Mouse (Mus musculus): ENCODE data around the gene Rasl10a. TPM values are rescaled to one million over a fixed set of nuclear protein-coding genes. Genes with fewer than 3 reads are reported as not detected.
A peak's percentile ranks its signal among the peaks of the same experiment; 100 is the strongest.
"Not testable (repeated sequence)": the region's sequence is repeated elsewhere in the genome, so short reads cannot be mapped to it uniquely, and the experiment has no call there.

Gene Rasl10a
- polyA plus RNA-seq, 2 experiments from 2014 or later: not detected

DNA sequence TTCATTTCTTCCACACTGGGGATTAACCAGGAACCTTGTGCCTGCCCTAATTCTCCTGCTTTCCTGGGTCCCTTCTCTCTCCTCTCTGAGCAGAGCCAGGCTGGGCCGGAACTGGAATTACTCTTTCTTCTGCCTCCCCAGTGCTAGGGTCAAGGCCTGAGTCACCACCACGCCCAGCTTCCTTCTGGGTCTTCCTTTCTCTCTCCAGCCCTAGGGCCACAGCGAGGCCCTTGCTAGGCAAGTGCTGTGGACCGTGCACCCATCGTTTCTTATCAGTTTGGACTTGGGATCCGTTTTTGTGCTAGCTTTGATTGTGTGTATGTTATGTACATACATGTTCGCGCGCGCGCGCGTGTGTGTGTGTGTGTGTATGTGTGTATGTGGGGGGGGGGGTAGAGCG, 3.8 kb upstream of the Rasl10a start:
- no peak for ATAC-seq

DNA sequence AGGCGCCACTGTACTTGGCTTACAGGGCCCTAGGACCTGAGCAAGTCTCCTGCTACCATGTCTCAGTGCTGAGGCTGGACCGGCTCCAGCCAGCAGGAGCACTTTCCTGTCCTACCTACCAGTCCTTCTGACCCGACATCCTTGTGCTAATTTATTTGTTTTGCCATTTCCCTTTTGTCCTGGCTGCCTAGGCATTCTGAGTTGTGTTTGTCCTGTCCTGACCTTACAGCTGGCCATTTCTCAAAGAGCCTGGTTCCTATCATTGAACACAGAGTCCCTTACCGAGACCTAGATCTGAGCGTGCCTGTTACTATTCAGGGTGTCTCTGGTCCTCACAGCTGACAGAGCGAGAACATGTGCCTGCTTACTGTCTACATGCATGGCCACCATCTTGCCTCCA, 3.1 kb upstream of the Rasl10a start:
- no peak for ATAC-seq

DNA sequence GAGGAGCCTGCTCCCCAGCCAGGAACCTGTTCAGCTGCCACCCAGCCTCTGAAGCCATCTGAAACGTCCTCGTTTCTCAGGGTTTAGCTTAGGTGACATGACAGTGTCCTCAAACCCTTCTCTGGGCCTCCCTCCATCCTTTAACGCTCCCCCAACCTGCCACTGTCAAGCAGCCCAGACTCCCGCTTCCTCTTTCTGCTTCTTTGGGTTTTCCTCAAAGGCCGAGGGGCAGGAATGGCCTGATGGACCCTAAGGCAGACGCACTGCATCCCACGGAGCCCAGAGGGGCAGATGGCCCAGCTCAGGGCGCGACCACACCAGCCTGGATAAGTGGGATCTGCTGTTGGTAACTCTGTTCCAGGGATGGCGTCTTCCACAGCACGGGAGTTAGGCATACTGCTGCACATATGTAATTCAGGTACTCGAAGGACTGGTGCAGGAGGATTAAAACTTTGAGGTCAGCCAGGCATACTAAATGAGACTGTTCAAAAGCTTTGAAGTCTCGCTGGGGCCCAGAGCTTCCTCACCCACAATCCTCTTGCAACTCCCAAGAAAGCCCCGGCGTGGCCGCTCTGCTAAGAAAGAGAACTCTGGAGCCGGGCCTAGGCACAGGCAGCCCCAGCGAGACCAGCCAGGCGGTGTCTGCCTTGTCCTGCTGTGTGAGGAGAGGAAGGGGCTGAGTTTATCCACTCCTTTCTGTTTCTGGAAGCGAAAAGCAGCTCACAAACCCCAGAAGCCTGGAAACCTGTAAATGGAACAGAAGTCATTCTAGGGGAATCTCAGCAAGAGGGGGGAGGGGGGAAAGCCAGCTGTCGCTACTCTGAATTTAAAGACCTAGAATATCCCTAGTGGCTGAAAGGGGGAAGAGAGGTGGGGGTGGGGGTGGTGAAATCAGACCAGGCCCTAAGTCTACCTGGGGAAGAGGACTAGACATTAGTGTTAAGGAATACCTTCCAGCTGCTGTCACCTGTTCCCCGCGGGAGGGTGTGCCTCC, 1.7 kb upstream of the Rasl10a start:
- no peak for ATAC-seq

DNA sequence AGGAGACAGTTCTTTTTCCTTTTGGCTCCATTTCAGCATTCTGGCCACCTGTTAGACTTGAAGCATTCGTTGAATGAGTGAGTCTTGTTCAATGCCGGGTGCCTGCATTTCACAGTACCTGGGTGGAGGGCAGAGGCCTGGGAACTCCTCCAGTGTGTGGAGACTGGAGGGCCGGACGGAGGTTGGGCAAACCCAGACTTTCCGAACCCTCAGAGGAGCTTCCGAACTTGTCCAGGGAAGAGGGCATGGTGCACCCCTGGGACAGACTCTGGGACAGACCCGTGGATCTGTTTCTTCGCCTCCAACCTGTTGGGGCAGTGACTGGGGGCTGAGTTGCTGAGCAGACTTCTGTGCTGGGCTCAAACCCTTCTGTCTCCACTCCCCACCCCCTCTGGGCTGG, 864 bp upstream of the Rasl10a start:
- ATAC-seq: no peak

DNA sequence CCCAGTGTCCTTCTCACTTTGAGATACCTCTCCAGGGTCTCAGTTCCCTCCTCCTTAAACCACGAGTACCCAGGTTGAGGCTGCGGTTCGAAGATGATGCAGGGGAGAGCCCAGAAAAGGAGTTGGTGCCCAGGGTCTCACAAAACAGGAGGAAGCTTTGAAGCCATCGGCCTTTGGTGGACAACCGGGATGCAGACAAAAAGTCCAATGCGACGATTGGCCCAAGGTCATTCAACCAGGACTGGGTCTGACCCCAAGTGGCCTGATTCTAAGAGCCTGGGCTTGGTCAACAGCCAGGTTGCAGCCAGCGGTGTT, 430 bp upstream of the Rasl10a start:
- ATAC-seq: no peak

DNA sequence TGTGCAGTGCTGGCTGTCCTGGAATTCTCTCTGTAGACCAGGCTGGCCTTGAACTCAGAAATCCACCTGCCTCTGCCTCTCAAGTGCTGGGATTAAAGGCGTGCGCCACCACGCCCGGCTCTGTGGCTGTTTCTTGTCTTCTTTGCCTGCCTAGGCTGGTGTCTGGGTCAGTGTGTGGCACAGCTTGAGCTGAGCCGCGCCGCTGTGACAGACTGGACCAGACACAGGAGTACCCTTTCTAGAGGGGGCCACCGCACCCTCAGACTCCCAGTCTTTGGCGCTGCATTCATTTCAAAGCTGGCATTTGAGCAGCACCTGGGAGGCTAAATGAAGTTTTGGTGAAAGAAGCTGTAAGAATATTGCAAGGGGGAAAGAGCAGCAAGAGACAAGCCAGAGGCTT, 855 bp downstream of the Rasl10a start:
- no peak for ATAC-seq

DNA sequence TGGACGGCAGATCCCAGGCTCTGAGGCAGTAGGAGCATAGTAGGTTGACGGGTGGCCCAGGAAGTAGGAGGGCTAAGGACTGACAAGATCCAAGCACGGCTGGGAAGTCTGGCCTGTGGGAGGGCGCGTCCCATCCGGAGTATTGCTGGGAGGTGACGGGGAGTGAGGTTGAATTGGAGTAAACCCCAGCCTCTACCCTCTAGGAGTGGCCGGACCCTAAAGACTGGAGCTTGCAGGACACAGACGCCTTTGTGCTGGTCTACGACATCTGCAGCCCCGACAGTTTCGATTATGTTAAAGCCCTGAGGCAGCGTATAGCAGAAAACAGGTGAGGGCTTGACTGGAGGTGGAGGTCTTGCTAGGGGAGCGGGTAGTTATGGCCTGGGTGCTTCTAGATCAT, 1.3 kb downstream of the Rasl10a start:
- ATAC-seq: no peak

DNA sequence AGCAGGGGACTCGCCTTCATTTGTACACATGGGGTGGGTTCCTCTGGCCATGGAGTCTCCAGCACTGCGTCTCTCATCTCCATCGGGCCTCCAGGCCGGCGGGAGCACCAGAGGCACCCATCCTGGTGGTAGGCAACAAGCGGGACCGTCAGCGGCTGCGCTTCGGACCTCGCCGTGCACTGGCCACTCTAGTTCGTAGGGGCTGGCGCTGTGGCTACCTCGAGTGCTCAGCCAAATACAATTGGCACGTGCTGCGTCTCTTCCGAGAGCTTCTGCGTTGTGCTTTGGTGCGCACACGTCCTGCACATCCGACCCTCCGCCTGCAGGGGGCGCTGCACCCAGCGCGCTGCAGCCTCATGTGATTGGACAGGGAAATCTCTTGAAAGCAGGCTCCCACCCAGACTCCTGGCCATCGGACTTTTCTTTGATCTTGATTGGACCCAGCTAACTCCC, 1.8 kb downstream of the Rasl10a start:
- ATAC-seq: no peak

DNA sequence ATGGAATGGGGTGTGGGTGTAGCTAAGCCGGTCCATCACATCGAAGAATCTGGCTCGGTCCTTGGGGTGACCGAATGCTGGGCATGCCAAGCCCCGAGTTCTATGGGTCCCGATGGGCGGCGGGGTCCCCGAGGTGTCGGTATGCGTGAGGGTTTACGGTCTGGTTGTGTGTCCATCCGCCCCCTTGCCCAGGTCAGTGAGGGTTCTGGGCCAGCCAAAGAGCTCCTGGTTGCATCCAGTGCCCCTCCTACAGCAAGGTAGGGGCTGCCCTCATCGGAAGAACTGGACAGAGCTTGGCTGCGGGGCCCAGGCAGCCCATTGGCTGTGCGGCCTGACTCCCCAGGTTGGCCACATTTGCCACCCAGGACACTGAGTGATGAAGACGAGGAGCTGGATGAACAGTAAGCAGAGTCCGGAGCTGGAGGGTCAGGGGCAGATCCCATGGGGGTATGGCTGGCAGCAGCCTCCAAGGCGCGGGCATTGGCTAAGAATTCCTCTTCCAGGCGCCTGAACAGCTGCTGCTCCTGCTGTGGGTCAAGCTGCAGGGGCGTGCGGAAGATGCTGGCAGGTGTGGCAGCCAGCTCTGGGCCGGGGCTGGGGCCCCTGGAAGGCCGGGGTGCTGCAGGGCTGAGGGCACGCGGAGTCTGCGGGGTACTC, 3.0 kb downstream of the Rasl10a start:
- no peak for ATAC-seq

DNA sequence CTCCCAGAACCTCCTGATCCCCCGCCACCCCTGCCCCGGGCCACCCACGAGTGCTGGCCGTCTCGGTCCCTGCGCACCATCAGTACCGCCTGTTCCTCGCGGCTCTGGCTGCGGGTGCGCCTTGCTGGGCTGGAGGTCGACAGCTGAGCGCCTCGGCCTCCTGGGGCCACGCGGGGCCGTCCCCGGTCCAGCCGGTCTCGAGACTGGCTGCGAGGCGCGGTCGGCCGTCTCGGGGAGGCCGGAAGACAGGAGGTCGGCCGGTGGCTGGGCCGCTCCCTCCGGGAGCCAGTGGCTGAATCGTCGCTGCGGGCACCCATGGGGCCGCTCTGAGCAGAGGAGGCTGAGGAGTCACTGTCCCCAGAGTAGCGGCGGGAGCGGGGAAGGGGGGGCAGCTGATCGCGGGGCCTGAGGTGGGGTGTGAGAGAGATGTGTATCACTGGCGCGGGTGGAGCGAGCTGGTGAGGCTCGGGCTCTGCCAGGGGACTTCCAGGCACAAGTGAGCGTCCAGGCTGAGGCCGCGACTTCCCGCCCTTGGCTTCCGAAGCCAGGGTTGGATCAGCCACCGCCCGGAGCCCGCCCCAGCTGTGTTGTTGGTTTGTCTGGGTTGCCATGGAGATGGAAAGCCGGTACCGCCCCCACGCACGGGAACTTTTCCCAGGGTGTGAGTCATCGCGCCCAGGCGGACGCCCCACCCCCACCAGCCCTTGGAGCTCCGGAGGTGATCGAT, 3.6 kb downstream of the Rasl10a start:
- peak; percentile 43 for ATAC-seq

DNA sequence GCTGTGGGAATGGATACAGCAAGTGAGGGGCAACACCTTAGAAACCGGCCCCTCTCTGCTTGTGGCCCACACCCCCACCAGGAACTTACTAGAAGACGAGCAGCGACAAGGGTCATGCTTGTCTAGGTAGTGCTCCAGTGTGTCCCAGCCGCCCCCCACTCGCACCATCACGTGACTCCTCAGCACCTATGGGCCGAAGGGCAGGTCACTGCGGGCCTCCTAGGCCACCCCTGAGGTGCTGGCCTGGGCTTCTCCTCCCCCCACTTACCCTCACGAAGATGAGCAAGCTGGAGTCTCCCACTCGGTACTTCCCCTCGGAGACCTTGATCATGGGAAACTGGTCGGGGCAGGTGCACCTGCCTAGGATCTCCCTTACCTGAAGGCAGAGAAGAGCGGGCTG, 4.4 kb downstream of the Rasl10a start:
- ATAC-seq: no peak

DNA sequence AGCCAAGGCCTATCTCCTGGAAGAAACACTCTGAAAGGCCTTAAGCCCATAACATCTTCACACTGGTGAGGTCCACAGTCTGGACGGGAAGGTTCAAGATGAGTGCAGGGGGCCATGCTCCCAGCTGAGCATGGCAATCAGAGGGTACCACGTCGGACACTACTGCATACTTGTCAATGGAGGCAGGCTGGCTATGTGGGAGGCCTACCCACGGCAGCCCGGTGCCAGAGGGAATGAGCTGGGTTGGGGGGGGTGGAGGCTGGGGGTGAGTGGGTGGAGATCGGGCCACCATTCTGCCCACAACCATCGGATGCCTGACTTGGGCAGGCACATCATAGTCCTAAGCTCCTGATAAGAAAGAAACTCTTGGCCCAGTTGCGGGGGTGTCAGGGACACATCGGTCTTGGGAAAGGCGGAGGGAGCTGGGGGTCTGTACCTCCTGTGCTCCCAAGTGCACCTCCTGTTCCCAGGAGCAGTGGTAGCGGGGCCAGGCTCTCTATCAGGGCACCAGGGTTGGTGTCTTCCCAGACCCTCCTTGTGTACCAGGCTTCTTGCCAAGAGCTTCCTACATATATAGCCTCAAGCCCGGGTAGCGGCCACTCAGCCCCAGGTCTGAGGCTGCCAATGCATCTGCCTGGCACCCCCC, 5.1 kb downstream of the Rasl10a start:
- ATAC-seq: no peak

DNA sequence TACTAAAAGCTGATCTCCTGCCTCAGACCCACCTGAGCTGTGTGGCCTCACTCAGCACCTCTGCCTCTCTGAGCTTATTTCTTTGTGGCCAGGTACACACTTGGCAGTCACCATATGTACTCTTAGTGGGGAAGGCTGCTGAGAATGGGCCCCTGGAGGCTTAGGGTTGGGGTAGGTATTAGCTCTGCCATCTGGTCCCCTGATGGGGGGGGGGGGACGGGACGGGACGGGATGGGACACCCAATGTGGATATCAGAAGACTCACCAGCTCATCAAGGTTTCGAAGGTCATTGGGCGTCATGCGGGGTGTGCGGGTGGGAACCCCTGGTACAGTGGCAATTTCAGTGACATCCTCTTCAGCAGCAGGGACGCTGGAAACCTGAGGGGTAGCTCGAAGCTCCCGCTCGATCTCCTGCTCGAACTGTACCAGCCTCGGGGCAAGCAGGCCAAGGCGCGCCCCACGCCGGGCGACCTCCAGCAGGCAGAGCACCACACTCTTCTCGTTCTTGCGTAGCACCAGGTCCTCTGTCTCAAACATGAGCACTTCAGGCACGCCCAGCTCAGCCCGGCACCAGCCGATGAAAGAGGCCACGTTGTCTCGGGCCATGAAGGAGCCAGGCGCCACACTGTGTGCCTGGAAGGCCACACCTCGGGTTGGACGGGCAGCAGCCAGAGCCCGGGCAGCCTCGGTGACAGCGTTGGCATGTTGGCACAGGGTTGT, 5.8 kb downstream of the Rasl10a start:
- no peak for ATAC-seq

DNA sequence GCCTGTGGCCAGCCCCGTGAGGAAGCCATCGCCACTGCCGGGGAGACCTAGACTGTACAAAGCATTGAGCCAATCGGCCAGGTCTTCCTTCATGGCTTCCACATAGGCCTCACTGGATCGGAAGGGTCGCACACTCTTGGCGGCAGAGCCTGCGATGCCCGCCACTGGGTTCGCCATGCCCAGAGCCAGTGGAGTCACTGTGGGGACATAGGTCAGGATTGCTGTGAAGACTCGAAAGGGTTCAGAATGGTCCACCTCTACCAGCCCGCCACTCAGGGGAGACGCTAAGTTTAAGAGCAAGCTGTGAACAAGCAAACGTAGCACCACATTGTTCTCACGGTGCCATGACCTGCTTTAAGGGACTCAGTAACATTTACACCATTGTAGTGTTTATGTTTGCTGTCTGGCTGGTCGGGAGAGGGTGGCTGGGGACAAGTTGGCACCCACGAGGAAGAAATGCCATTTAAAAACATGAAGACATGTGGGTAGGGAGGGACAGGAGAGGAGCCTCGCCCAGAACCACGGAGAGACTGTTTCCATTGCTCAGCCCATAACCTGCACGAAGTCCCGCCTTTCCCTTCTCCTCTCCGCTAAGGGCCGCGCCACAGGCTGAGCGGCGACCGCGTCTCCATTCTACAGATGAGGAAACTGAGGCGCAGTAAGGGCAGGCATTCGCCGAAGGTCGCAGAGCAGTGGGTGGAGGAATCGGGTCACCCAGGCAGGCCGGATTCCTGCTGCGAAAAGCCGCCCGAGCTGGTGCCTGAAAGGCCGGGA, 6.5 kb downstream of the Rasl10a start:
- ATAC-seq: no peak

DNA sequence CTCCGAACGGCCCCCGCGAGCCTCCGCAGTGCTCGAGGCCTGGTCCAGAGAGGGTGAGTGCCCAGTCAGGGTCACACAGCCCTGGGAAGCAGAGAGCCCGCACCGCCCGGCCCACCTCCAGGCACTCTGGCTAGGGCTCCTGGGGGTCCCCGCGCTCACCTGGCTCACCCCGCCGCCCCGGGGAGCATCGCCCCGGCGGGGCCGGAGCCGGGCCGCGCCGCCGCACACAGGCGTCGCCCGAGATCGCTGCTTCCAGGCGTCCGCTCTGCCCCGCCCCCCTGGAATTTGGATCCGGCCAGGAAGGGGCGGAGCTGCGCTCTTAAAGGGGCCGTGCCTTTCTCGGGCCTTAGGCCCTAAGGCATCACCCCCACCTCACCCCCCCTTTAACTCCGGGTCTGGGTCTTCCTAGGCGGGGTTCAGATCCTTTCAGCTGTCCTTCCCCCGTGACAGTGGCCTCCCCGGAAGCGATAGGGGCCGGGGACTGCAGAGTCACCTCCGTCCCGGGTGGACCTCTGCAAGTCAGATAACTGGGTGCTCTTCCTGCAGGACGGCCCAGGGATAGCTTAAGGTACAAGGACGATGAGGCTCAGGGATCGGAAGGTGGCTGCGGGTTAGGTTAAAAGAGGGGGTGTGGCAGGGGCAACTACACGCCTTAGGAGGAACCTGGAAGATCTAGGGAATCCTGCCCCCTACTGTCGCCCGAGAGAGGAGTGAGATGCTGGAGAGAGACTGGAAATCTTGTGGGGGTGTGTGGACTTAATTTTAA, 7.3 kb downstream of the Rasl10a start, which contains the start of gene Gas2l1:
Gene Gas2l1 (minus strand): TSS at position 272 of the 766 bp plus-strand sequence.
- ATAC-seq: peak; percentile 21

DNA sequence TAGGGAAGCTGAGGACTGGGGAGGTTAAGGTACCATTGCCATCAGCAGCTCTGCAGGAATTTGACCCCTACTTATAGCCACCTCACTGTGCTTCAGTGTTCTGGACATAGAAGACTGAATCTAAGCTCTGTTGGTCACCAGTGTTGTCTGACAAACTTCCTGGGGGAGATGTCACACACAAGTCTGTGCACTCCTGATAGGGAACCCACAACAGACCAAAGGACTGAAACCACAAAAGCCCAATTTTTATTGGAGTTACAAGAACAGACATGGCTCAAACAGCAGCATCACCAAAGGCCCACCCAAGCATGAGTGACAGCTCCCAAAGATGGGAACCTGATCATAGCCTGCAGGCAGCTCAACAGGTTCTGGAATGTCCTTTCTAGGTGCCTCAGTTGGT, 9.1 kb downstream of the Rasl10a start:
- ATAC-seq: no peak

DNA sequence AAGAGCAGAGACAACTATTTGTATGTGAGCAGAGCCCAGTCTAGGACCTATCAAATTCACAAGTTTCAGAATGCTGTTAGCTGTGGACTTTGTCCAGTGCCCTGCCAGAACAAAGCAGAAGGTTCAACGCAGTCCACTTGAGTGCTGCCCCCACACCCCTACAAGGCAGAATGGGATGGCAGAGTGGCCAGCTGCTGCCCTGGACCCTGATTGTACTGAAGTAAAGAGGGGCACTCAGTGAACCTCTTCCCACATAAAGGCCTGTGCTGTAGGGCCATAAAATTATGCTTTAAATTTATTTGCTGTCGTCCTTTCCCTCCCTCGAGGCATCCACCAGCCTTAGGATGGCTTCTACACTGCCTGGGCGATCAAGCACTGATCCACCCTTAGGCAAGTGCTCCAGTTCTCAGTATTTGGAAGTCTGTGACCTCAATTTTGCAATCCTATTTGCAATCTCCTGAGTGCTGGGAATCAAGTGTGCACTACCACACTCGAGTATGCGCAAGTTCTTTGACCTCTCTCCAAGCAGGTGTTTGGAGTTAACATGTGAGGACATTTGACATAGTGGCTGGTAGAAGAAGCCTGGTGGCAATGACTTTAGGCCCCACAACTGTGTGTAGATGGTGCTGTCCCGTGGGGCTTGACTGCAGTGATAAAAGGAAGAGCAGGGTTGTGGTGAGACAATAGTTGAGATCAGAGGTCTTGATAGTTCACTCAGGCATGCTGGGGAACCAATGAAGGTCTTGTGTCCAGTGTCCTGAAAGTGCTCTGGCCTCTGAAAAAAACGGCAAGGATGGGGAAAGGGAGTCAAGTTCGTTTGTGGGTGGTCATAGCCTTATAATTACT, 10.4 kb downstream of the Rasl10a start:
- no peak for ATAC-seq

DNA sequence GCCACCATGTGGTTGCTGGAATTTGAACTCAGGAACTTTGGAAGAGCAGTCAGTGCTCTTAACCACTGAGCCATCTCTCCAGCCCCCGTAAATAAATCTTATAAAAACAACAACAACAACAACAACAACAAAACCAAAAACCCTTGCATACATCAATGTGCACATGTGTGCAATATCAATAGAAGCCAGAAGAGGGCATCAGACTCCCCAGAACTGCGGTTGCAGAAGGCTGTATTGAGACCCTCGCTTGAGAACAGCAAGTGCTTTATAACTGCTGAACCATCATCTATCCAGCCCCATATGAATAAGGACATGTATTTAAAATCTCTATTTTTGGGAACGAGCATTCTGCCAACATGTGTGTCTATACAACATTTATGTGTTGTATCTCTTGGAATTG, 17.0 kb downstream of the Rasl10a start:
- ATAC-seq: no peak

DNA sequence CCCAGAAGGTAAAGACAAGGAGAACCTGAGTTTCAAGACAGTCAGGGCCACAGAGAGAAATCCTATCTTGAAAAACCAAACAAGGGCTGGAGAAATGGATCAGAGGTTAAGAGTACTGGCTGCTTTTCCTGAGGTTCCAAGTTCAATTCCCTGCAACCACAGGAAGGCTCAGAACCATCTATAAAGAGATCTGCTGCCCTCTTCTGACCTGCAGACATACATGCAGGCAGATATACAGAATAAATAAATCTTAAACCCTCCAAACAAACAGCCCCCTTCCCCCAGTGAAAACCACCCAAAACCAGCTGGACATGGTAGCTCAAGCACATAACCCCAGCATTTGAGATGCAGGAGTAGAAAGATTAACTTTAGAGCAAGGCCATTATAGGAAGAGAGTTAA, 17.8 kb downstream of the Rasl10a start:
- ATAC-seq: no peak

DNA sequence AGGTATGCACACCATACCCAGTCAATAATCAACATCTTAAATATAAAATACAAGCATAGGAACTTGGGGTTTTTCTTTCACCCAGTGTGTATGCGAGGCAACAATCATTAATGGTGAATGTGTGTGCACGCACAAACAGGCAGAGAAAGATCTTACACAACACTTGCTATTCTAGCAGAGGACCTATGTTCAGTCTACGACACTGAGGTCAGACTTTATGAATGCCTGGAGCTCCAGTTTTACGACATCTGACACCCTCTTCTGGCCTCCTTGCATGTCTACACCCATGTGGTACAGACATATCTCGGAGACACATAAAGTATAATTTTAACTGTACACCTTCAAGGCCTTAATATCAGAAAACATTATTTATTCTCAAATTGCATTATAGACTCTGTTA, 18.9 kb downstream of the Rasl10a start:
- not testable (repeated sequence) for ATAC-seq

All from activated CD4-positive, CD25-positive, alpha-beta regulatory T cell, adult 4 months (primary cell).